Mouse (Mus musculus) left cerebral cortex, adult 9 months (tissue): ENCODE data around the gene Cyp4v3.
"Not testable (repeated sequence)": the region's sequence is repeated elsewhere in the genome, so short reads cannot be mapped to it uniquely, and the experiment has no call there.

Source experiments
- DNase-seq, 2 experiments: peaks; one replicate each; pipeline ENCODE4 v3.0.0; 2022; ENCODE audit warnings: low spot score in 2 of 2

Gene Cyp4v3

GRCm38 (mm10) chr8:45332685-45333409 lies at the start of gene Cyp4v3:
TSS of gene Cyp4v3 (minus strand) at chr8:45333216.
- DNase-seq: peak in 1 of 2 experiments; percentile 54

DNA sequence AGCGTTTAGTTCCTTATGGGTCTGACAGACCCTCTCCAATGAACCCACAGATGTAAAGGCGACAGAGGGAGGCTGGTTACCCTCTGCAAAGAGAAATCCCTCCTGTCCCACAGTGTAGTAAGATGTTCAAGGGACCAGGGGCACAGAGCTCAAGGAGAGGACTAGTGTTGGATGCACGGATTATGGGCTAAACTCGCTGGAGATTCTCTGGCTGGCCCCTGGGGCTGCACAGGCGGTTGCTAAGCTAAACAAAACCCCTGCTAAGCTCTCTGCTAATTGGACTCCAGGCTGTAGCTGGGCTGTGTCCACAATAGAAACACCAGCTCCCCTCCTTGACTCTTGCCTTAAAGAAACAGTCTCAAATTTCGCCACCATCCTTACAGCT lies 48.9 kb upstream of the Cyp4v3 start, which contains the start of gene Fam149a:
Fam149a (minus strand) TSS at position 329 of the 385 bp plus-strand sequence.
- DNase-seq: no peak

GRCm38 (mm10) chr8:45381075-45381962 lies 48.3 kb upstream of the Cyp4v3 start:
- no peak for DNase-seq

DNA sequence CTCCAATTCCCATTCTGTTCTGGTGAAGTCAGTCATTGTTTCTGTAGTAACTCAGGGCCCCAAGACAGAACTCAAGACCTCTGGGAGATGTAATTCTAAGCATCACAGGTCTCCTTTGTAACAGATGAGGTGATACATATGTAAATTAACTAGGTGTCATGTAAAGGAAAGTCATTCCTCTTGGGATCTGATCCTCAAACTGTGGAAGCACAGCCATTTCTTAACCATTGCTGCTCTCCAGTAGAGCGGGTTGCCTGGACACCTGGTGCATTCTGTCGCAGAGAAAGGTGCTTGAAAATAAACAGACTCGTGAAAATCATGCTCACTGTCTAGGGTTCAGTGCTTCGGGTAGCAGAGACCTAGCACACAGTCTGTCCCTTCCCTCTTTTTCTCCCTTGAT lies 47.6 kb upstream of the Cyp4v3 start:
- DNase-seq: no peak

- no peak for DNase-seq
Observed at GRCm38 (mm10) chr8:45374071-45374470, 41.1 kb upstream of the Cyp4v3 start.

GRCm38 (mm10) chr8:45367154-45367553 lies 34.1 kb upstream of the Cyp4v3 start:
- no peak for DNase-seq

GRCm38 (mm10) chr8:45363220-45363619 lies 30.2 kb upstream of the Cyp4v3 start:
- DNase-seq: no peak

DNA sequence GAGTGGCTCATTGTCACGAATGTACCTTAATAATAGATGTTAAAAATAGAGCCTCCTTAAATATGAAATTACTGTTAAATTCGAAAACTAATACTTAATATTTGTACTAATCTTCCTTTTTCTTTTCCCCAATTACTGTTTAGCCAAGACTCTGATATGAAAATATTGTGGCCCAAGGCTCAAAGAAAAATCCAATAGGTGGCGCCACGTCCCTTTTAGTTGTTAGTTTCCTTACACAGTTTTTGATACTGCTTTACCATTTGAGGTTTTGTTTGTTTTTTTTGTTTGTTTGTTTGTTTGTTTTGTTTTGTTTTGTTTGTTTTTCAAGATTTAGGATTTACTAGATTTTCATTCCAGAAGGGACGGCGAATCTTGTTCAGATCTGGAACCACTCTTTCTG lies 29.3 kb upstream of the Cyp4v3 start:
- peak in 1 of 2 experiments; percentile 38 for DNase-seq

DNA sequence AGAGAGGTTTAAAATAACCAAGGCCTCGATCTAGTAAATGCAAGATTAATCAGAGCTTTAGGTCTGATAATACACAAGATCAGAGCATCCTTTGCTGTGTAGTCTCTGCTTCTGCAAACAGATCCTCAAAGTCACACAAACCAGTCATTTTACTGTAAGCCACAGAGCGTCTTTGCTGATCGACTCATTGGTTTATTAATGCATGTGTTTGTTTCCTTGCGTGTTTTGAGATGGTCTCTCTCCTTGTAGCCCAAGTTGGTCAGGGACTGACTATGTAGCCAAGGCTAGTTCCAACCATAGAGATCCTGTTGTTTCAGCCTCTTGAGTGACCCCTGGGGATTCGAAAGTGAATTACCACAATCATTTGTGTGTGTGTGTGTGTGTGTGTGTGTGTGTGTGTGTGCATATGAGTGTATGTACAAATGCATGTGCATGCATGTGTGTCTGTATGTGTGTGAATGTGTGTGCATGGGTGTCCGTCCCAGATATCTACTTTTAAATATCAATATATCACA lies 26.1 kb upstream of the Cyp4v3 start:
- DNase-seq: peak in 1 of 2 experiments; percentile 12

DNA sequence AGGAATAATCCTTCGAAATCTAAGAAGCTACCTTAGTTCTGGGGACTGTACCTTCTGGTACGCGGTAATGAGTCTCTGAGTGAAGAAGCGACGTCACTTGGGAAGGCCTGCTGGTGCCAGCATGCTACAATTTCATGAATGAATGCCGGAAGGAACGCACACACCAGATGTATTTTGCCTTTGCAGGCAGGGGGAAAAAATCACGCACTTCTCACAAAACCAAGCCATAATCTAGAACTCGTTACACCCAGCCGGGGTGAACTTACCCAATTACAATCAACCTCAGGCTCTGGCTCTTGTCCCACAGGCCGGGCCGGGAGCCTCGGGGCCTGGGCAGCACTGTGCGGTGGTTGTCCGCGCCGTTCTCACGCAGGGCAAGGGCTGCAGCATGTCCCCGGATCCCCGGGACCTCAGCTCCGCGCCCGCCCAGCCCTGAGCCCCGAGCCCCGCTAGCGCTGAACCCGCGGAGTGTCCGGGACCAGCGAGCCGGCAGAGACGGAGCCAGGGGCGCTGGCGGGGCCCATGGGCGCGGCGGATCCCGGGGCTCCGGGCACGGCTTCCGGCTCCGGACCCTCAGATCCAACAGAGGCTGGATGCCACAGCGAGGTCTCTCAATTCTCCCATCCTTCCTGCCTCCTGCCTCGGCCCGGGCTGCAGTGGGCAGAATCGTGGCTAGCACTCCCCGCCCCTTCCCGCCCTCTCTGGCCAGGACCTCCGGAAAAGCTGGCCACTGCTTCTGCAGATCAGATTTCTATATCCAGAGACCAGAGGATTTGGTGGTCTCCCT lies 25.3 kb upstream of the Cyp4v3 start:
- DNase-seq: peak in 1 of 2 experiments; percentile 55

DNA sequence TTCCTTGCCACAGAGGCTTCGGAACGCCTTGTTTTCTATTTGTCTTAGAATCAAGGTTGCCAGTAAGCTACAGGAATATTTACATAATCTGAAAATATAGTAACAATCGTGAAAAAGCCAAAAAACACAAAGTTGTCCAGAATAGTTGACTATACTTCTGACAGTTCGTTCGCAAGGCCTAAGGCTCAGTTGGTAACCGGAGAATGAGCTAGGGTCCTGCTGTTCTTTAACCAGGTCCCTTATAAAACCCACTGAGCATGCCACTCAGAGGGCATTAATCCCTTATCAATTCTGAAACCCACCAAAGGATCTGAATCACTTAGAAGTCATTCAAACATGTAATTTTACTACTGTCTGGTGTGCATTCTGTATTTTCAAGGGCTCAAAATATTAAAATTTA lies 22.8 kb upstream of the Cyp4v3 start:
- DNase-seq: no peak

GRCm38 (mm10) chr8:45345031-45345430 lies 12.0 kb upstream of the Cyp4v3 start:
- peak in 1 of 2 experiments; percentile 78 for DNase-seq

DNA sequence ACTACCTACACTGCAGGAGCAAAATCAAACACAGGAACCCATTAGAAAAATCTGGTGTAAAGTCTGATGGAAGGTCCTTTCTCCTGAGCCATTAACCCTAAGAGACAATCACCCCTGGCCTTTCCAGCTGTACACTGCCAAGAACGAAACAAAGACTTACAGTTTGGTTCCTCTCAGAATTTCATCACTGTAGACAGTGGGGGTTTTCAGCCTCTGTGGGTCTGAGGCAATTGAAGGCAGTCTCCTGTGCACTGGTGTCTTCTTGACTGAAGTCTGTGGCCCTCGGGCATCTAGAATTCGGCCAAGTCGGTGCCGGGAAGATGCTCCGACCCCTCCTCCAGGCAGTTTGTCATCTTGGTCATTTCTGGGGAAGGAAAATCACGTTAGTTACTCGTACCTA lies 11.3 kb upstream of the Cyp4v3 start:
- DNase-seq: no peak

DNA sequence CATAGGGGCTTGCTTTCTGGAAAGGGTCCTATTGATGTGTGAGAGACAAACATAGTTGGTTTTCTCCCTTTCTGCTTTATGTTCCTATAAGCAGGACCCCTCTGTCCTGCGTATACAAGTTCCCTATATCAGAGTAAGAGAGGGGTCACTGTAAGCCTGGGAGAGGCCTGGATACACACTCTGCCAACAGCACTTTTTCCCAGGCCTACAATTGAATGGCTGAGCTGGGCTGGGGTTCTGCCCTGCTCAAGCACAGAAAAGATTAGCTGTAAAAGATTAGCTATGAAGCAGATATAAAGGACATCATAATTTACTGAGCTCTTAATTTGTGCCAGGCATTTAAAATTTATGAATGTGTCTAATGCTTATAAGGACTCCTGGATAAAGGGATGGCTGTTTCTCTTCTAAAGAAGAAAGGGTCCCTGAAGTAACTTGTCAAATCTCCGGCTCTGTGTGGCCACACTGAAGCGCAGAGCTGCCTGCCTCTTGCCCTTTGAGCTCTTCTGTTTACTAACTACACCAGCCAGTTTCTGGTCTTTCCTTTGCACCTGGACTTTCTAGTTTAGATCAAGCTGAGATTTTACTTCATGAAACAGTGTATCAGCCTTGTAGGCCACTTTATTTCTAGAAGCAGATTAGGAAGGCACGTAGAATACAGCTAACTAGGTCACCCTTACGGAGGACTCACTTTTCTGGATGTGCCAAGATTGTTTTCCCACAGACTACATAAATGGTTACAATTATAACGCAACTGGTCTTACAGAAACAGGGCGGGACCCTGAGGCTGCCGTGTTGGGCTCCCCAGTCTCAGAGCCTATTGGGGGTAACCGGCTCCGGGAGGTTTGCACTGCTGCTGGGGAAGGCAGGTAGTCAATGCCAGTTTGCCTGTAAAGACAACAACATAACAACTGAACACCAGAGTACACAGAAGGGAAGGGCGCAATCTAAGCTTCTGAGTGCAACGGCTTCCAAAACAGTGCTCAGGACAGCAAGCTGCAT lies 8.9 kb upstream of the Cyp4v3 start:
- DNase-seq: no peak

DNA sequence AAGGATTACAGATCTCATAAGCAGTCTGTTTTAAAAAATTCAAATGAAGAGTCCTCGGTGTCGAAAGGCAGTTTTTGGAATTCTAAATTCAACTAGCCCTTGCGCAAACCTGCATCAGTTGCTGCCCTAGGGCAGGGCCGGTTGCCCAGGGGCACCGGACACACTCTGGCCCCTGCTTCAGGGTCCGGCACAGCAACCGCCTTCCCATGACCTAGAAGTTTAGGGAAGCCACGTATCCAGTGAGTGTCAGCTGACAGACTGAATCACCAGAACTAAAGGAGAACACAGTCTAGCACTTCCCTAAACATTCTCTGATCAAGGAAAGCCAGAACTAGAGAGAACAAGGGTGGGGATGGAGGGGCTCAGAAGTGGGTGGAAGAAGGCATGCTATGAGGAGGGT lies 477 bp upstream of the Cyp4v3 start:
- DNase-seq: peak in 1 of 2 experiments; percentile 11

- no peak for DNase-seq
Observed at GRCm38 (mm10) chr8:45330856-45331255, 2.2 kb downstream of the Cyp4v3 start.

- DNase-seq: no peak
Observed at GRCm38 (mm10) chr8:45329206-45329980, 3.6 kb downstream of the Cyp4v3 start.

GRCm38 (mm10) chr8:45327076-45327475 lies 5.9 kb downstream of the Cyp4v3 start:
- not testable (repeated sequence) for DNase-seq

- DNase-seq: no peak
Observed at GRCm38 (mm10) chr8:45324151-45324550, 8.9 kb downstream of the Cyp4v3 start.

GRCm38 (mm10) chr8:45321365-45321764 lies 11.7 kb downstream of the Cyp4v3 start:
- no peak for DNase-seq
